Mouse (Mus musculus) intestine, embryonic 15.5 days (tissue): ENCODE measurements around the gene Dph7. TPM values are rescaled to one million over a fixed set of nuclear protein-coding genes. Genes with fewer than 3 reads are reported as not detected.

Source experiments
- polyA plus RNA-seq: library from polyadenylated mRNA; unstranded; fragments of >200 nt; fragmentation: Nextera tagmentation; extraction: Ambion mirVana; gene quantifications from 2 replicates; pipeline ENCODE4 v1.2.1, GENCODE M21; 2015

Dph7 gene
- polyA plus RNA-seq, 1 experiment from 2014 or later, result 24.0 TPM

Other genes with a start within 250 kb of the Dph7 start
- gene Cacna1b, start 199.2 kb upstream of the Dph7 start, polyA plus RNA-seq, result 0.70 and 1.2 TPM in 2 replicates
- 71.7 and 72.4 TPM in 2 replicates for gene Ehmt1, start 42.8 kb upstream of the Dph7 start, polyA plus RNA-seq
- gene Arrdc1, start 27.1 kb upstream of the Dph7 start, polyA plus RNA-seq, result 79.2 and 90.8 TPM in 2 replicates
- gene Zmynd19, start 12.6 kb upstream of the Dph7 start, polyA plus RNA-seq, result 13.8 and 16.5 TPM in 2 replicates
- gene Mrpl41, start 12.7 kb downstream of the Dph7 start, polyA plus RNA-seq, result 136 and 141 TPM in 2 replicates
- gene Pnpla7, start 13.6 kb downstream of the Dph7 start, polyA plus RNA-seq, result 7.7 and 8.5 TPM in 2 replicates
- 48.8 and 50.6 TPM in 2 replicates for gene Nsmf, start 92.0 kb downstream of the Dph7 start, polyA plus RNA-seq
- 8.9 and 11.7 TPM in 2 replicates for gene Entpd8, start 117.9 kb downstream of the Dph7 start, polyA plus RNA-seq
- gene Noxa1, start 132.7 kb downstream of the Dph7 start, polyA plus RNA-seq, result 5.6 and 10.0 TPM in 2 replicates
- gene Nrarp, start 218.4 kb downstream of the Dph7 start, polyA plus RNA-seq, result 14.3 and 19.3 TPM in 2 replicates
- 16.4 and 18.5 TPM in 2 replicates for gene Tor4a, start 234.5 kb downstream of the Dph7 start, polyA plus RNA-seq
- gene Nelfb, start 249.1 kb downstream of the Dph7 start, polyA plus RNA-seq, result 94.8 and 106 TPM in 2 replicates